Mouse (Mus musculus): Measurements from ENCODE around the gene Ltbp4.

Gene Ltbp4

GRCm38 (mm10) chr7:27258205-27258899, 79.1 kb downstream of the Ltbp4 start, which contains the start of gene Numbl:
Gene Numbl (plus strand): TSS chr7:27258433.
- DNase-seq (ENCODE audit: low read depth, low spot score), result peak; percentile 89

- no peak for DNase-seq (ENCODE audit: low read depth, low spot score)
These were observed 79.7 kb downstream of the Ltbp4 start for GRCm38 (mm10) chr7:27257852-27258204.

GRCm38 (mm10) chr7:27257046-27257851, 80.2 kb downstream of the Ltbp4 start:
- no peak for DNase-seq (ENCODE audit: low read depth, low spot score)

DNA sequence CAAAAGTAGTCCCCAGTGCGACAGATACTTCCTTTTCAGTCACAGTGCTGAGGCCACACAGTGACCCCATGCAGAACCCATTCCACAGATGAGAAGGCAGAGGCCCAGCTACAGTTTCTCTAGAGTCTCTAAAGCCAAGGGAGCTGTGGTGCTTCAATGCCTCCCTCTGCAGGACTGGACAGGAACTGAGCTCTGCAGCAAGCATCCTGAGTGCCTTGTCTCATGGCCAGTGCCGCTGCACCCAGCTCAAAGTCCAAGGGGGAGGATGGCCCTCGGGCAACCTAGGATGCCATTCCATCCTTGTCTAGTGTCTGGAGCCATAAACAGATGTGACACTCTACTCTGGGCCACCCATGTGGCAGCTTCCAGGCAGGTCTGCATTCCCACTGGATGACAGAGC, 81.8 kb downstream of the Ltbp4 start:
- no peak for DNase-seq (ENCODE audit: low read depth, low spot score)

Data from retina, adult 2 months (tissue).